Mouse (Mus musculus) olfactory bulb, adult 2 months (tissue): Measurements from ENCODE around the gene St6galnac4. TPM values are rescaled to one million over a fixed set of nuclear protein-coding genes. Genes with fewer than 3 reads are reported as not detected.

Source experiments
- H3K27ac ChIP-seq: fragments of 200-500 bp; 2 replicates; pipeline ENCODE4 v1.5.1; 2012; ENCODE audit warnings: low read depth, low read length; ENCODE audit not compliant: insufficient read depth
- H3K4me1 ChIP-seq: fragments of 200-500 bp; 2 replicates; pipeline ENCODE4 v1.6.1; 2012; ENCODE audit warnings: low read length; ENCODE audit not compliant: control insufficient read depth, insufficient read depth
- H3K4me3 ChIP-seq: fragments of 200-500 bp; 2 replicates; pipeline ENCODE4 v1.5.1; 2012; ENCODE audit warnings: mild to moderate bottlenecking, low read depth, low read length, moderate library complexity; ENCODE audit not compliant: insufficient read depth
- CTCF ChIP-seq: fragments of 200-500 bp; IDR thresholded peaks from 2 replicates; pipeline ENCODE4 v1.5.1; 2012; ENCODE audit warnings: low read depth, mild to moderate bottlenecking, low read length, moderate library complexity; ENCODE audit not compliant: insufficient read depth
- POLR2A ChIP-seq: fragments of 200-500 bp; IDR thresholded peaks from 2 replicates; pipeline ENCODE4 v1.6.1; 2012; ENCODE audit warnings: mild to moderate bottlenecking, low read depth, low read length, moderate library complexity; ENCODE audit not compliant: insufficient read depth
- WGBS: fragments of 180-500 bp; shearing (Covaris S2); methylation state at CpG from one replicate; pipeline ENCODE4 v1.1.7; 2018; 5-methylcytosine and 5-hydroxymethylcytosine counted together
- polyA plus RNA-seq: library from polyadenylated mRNA; stranded (reverse); fragments of >200 nt; gene quantifications from 2 replicates; pipeline ENCODE4 v1.2.4, GENCODE M21; 2012; ENCODE audit warnings: low replicate concordance; ENCODE audit not compliant: missing spikeins, insufficient read depth, insufficient read length

Gene St6galnac4
- polyA plus RNA-seq, 1 experiment: not detected

GRCm38 (mm10) chr2:32637778-32638281 lies 50.9 kb downstream of the St6galnac4 start:
- H3K4me3 ChIP-seq: no peak overlapping the region
- TF ChIP-seq POLR2A (no peak), CTCF (no peak)
- H3K27ac ChIP-seq: no peak overlapping the region
- WGBS: 60% methylated on average over 11 of the region's 11 CpGs
- peaks cover 16% of the 10 kb centered on the region for H3K4me1 ChIP-seq

- Histone ChIP-seq H3K27ac (no peak overlapping the region), H3K4me3 (no peak overlapping the region), H3K4me1 (0 out of 2 replicates have a peak, but pooled peaks cover 3% of the 10 kb centered on the region)
- WGBS: 91% methylated on average over 1 of the region's 1 CpGs
- TF ChIP-seq CTCF: no peak
- TF ChIP-seq POLR2A: no peak
Measured at GRCm38 (mm10) chr2:32639632-32640031, 52.7 kb downstream of the St6galnac4 start.

- Histone ChIP-seq H3K4me3 (no peak overlapping the region), H3K4me1 (peaks cover 9% of the 10 kb centered on the region), H3K27ac (no peak overlapping the region)
- WGBS: 72% methylated on average over 6 of the region's 6 CpGs
- TF ChIP-seq CTCF (no peak), POLR2A (no peak)
Measured at GRCm38 (mm10) chr2:32640550-32641051, 53.7 kb downstream of the St6galnac4 start.

- Histone ChIP-seq H3K4me3 (no peak overlapping the region), H3K27ac (no peak overlapping the region), H3K4me1 (peaks cover 20% of the 10 kb centered on the region)
- no peak for TF ChIP-seq CTCF
- TF ChIP-seq POLR2A: no peak
- 82% methylated on average over 5 of the region's 5 CpGs for WGBS
Measured at GRCm38 (mm10) chr2:32641810-32642209, 54.9 kb downstream of the St6galnac4 start.

- no peak overlapping the region for H3K4me3 ChIP-seq
- H3K27ac ChIP-seq: no peak overlapping the region
- peaks cover 18% of the 10 kb centered on the region for H3K4me1 ChIP-seq
- 67% methylated on average over 7 of the region's 7 CpGs for WGBS
- no peak for TF ChIP-seq POLR2A
- TF ChIP-seq CTCF: no peak
Measured at GRCm38 (mm10) chr2:32642813-32643212, 55.9 kb downstream of the St6galnac4 start.

- H3K27ac ChIP-seq: no peak overlapping the region
- TF ChIP-seq CTCF (no peak), POLR2A (no peak)
- 90% methylated on average over 9 of the region's 9 CpGs for WGBS
- H3K4me3 ChIP-seq: no peak overlapping the region
- H3K4me1 ChIP-seq: peaks cover 17% of the 10 kb centered on the region
Measured at GRCm38 (mm10) chr2:32644083-32644482, 57.2 kb downstream of the St6galnac4 start.

- Histone ChIP-seq H3K4me1 (peaks cover 17% of the 10 kb centered on the region), H3K27ac (no peak overlapping the region), H3K4me3 (no peak overlapping the region)
- 89% methylated on average over 8 of the region's 8 CpGs for WGBS
- TF ChIP-seq POLR2A: no peak
- no peak for TF ChIP-seq CTCF
Measured at GRCm38 (mm10) chr2:32644799-32645475, 58.0 kb downstream of the St6galnac4 start.

- no peak overlapping the region for H3K27ac ChIP-seq
- TF ChIP-seq POLR2A: no peak
- no peak for TF ChIP-seq CTCF
- H3K4me3 ChIP-seq: no peak overlapping the region
- 66% methylated on average over 3 of the region's 3 CpGs for WGBS
- H3K4me1 ChIP-seq: peaks cover 17% of the 10 kb centered on the region
Measured at GRCm38 (mm10) chr2:32645647-32646046, 58.8 kb downstream of the St6galnac4 start.

GRCm38 (mm10) chr2:32646379-32647056 lies 59.6 kb downstream of the St6galnac4 start, which contains the start of gene Eng:
Gene Eng (plus strand): TSS chr2:32646595.
- no peak for TF ChIP-seq POLR2A
- no peak for TF ChIP-seq CTCF
- peak within 1 kb of the TSS; percentile 21 for H3K4me3 ChIP-seq
- peaks cover 17% of the 10 kb centered on the region for H3K4me1 ChIP-seq
- WGBS: 68% methylated on average over 31 of the region's 31 CpGs
- no peak within 1 kb of the TSS for H3K27ac ChIP-seq
